Mouse (Mus musculus): ENCODE results near the gene Fam20b. TPM values are rescaled to one million over a fixed set of nuclear protein-coding genes. Genes with fewer than 3 reads are reported as not detected.

Fam20b gene
- total RNA-seq, 2 experiments from 2014 or later, result 45.0 to 47.7 TPM

- intact Hi-C loops (cut with DNase I), result no loop called here
- DNase-seq, result no peak
Measured at GRCm38 (mm10) chr1:156644780-156645523, 73.9 kb downstream of the Fam20b start.

GRCm38 (mm10) chr1:156644061-156644460, 74.8 kb downstream of the Fam20b start:
- intact Hi-C loops (cut with DNase I), result no loop called here
- no peak for DNase-seq

GRCm38 (mm10) chr1:156642813-156643212, 76.1 kb downstream of the Fam20b start:
- intact Hi-C loops (cut with DNase I), result no loop called here
- DNase-seq, result no peak

GRCm38 (mm10) chr1:156641808-156642207, 77.1 kb downstream of the Fam20b start:
- intact Hi-C loops (cut with DNase I), result no loop called here
- no peak for DNase-seq

DNA sequence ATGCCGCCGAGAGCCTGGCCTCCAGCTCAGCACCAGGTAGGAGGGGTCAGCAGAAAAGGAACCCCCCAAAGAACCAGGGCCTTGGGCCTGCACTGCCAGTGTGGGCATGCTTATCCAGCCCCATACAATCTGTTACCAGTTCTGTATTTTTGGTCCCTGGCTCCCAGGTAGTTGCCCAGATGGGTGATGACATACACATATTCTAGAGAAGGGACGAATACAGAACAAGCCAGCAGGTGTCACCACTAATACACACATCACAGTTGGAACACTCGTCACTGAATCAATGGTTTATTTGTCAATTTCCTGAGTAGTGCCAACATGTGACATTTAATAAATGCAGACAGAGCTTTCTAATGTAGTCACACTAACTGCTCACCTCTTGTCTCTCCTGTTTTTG, 78.3 kb downstream of the Fam20b start:
- no peak for DNase-seq
- intact Hi-C loops (cut with DNase I), result loop anchor here (1.0 kb wide), 1 partner anchor 36 kb away; no protein-coding TSS in a partner anchor

DNA sequence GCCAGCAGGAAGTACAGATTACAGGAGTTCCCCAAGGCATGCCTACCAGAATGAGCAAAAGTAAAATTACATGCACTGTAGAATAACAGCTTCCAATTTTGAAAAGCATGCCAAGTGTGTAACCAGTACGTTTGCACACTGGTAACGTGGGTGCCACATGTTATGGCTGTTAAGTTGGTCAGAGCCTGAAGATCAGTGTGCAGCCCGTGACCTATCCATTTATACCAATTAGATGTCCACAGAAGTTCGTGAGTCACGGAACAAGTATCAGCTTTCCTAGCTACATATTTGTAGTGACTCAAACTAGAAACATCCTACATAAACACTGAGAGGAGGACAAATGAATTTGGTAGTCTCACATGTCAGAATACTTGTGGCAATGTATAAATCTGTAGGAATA, 79.4 kb downstream of the Fam20b start:
- intact Hi-C loops (cut with DNase I), result no loop called here
- DNase-seq, result no peak

GRCm38 (mm10) chr1:156635148-156635547, 83.7 kb downstream of the Fam20b start:
- intact Hi-C loops (cut with DNase I), result no loop called here
- DNase-seq, result no peak

DNA sequence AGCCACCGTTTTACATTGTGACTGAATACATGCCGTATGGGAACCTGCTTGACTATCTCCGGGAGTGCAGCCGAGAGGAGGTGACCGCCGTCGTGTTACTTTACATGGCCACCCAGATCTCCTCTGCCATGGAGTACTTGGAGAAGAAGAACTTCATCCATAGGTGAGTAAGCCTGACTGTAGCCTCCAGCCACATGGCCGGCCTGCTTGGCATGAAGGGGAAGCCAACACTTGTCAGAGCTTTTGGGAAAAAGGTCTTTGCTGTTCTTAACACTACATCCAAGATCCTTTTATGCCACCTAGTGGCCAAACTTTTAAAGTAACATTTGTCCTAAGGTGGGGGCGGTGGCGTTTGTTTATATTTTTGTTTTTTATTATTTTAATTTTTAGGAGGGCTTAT, 85.8 kb downstream of the Fam20b start:
- intact Hi-C loops (cut with DNase I), result loop anchor here (1.0 to 2.0 kb wide), 4 partner anchors 48 to 370 kb away; no protein-coding TSS in a partner anchor
- peak; percentile 39 to 73 for DNase-seq

DNA sequence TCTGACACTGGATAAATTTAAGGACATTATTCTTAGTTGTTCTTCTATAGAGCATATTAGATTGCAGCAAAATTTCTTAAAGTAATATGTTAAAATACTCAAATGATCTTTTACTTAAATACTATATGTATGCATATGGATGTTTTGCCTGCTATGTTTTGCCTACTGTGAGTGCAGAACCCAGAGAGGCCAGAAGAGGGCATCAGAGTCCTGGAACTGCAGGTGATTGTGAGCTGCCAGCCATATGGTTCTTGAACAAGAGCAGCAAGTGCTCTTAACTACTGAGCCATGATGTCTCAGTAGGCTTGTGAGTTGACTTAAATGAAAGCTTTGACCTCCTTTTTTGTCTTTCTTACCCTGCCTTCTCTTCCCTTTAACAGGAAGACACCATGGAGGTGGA, 87.9 kb downstream of the Fam20b start:
- DNase-seq, result peak in 1 of 2 experiments; percentile 26
- intact Hi-C loops (cut with DNase I), result no loop called here

DNA sequence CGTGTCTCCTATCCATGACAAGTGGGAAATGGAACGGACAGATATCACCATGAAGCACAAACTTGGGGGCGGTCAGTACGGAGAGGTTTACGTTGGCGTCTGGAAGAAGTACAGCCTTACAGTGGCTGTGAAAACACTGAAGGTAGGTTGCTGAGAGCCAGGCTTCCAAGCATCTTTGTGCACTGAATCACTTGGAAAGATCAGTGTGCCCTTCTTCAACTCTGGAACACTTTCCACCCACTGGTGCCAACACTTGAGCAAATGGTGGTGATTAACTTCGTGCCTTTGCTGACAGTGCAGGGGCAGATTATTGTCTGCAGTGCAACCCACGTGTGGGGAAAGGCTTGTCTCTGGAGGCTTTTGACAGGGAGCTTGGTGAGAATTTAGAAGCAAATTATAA, 88.9 kb downstream of the Fam20b start:
- intact Hi-C loops (cut with DNase I), result no loop called here
- DNase-seq, result no peak

Other genes with a start within 250 kb of the Fam20b start
- 10 to 100 TPM; 22.2 to 29.6 TPM for gene Soat1, start 244.8 kb downstream of the Fam20b start, total RNA-seq (2021)
- 10 to 100 TPM; 43.1 to 45.6 TPM for gene Gm10031, start 195.1 kb downstream of the Fam20b start, total RNA-seq (2021)
- 10 to 100 TPM; 24.2 to 25.3 TPM for gene Abl2, start 160.3 kb downstream of the Fam20b start, total RNA-seq (2021)
- gene Tor3a, start 44.7 kb downstream of the Fam20b start, total RNA-seq (2021), result 10 to 100 TPM; 11.2 to 14.3 TPM
- gene Angptl1, start 119.5 kb upstream of the Fam20b start, total RNA-seq (2021), result 1 to 10 TPM; 2.4 to 2.5 TPM
- 10 to 100 TPM; 22.0 to 24.5 TPM for gene Ralgps2, start 220.5 kb upstream of the Fam20b start, total RNA-seq (2021)